Mouse (Mus musculus): ENCODE measurements around the gene Gm49361. TPM values are rescaled to one million over a fixed set of nuclear protein-coding genes. Genes with fewer than 3 reads are reported as not detected.
A peak's percentile ranks its signal among the peaks of the same experiment; 100 is the strongest.
"Not testable (repeated sequence)": the region's sequence is repeated elsewhere in the genome, so short reads cannot be mapped to it uniquely, and the experiment has no call there.

Gene Gm49361
- polyA plus RNA-seq, 1 experiment from 2014 or later = not detected

DNA sequence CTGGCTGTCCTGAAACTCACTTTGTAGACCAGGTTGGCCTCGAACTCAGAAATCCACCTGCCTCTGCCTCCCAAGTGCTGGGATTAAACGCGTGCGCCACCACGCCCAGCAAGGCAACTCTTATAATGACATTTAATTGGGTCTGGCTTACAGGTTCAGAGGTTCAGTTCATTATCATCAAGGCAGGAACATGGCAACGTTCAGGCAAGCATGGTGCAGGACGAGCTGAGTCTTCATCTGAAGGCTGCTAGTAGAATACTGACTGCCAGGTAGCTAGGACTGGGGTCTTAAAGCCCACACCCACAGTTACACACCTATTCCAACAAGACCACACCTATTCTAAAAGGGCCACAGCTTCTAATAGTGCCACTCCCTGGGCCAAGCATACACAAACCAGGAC, 57.8 kb downstream of the Gm49361 start:
- not testable (repeated sequence) for H3K9me3 ChIP-seq (replicated peaks; ENCODE audit: control insufficient read depth, low read length, poor library complexity, severe bottlenecking); ATAC-seq
- WGBS = 93% methylated on average over 7 of the region's 7 CpGs

GRCm38 (mm10) chr14:57687441-57687840, 58.5 kb downstream of the Gm49361 start:
- 90% methylated on average over 5 of the region's 5 CpGs for WGBS
- Histone ChIP-seq H3K4me1 (ENCODE audit: control insufficient read depth, insufficient read depth, low read length) (no peaks in the 10 kb centered on the region), H3K27ac (ENCODE audit: low read length) (no peak overlapping the region), H3K27me3 (ENCODE audit: control insufficient read depth, insufficient read depth, low read depth, low read length) (no peaks in the 10 kb centered on the region), H3K9ac (ENCODE audit: low read depth, low read length) (no peak overlapping the region), H3K9me3 (replicated peaks; ENCODE audit: control insufficient read depth, low read length, poor library complexity, severe bottlenecking) (no peaks in the 10 kb centered on the region), H3K4me2 (ENCODE audit: low read length) (no peak overlapping the region), H3K4me3 (ENCODE audit: low read depth, low read length) (no peak overlapping the region), H3K36me3 (ENCODE audit: control insufficient read depth, insufficient read depth, low read length) (no peaks in the 10 kb centered on the region)
- ATAC-seq = no peak

More for the DNA sequence above, 57.8 kb downstream of the Gm49361 start:
- not testable (repeated sequence) for H3K36me3 ChIP-seq (ENCODE audit: control insufficient read depth, insufficient read depth, low read length); H3K4me1 ChIP-seq (ENCODE audit: control insufficient read depth, insufficient read depth, low read length); H3K4me2 ChIP-seq (ENCODE audit: low read length); H3K9ac ChIP-seq (ENCODE audit: low read depth, low read length); H3K4me3 ChIP-seq (ENCODE audit: low read depth, low read length); H3K27ac ChIP-seq (ENCODE audit: low read length); H3K27me3 ChIP-seq (ENCODE audit: control insufficient read depth, insufficient read depth, low read depth, low read length)

- WGBS = 86% methylated on average over 6 of the region's 6 CpGs
- H3K4me1 ChIP-seq (ENCODE audit: control insufficient read depth, insufficient read depth, low read length) = no peaks in the 10 kb centered on the region
- no peaks in the 10 kb centered on the region for H3K9me3 ChIP-seq (replicated peaks; ENCODE audit: control insufficient read depth, low read length, poor library complexity, severe bottlenecking)
- no peaks in the 10 kb centered on the region for H3K36me3 ChIP-seq (ENCODE audit: control insufficient read depth, insufficient read depth, low read length)
- H3K4me3 ChIP-seq (ENCODE audit: low read depth, low read length) = no peak overlapping the region
- H3K27me3 ChIP-seq (ENCODE audit: control insufficient read depth, insufficient read depth, low read depth, low read length) = no peaks in the 10 kb centered on the region
- ATAC-seq = no peak
- no peak overlapping the region for H3K27ac ChIP-seq (ENCODE audit: low read length)
- no peak overlapping the region for H3K9ac ChIP-seq (ENCODE audit: low read depth, low read length)
- H3K4me2 ChIP-seq (ENCODE audit: low read length) = no peak overlapping the region
Measured at GRCm38 (mm10) chr14:57686647-57687046, 59.3 kb downstream of the Gm49361 start.

DNA sequence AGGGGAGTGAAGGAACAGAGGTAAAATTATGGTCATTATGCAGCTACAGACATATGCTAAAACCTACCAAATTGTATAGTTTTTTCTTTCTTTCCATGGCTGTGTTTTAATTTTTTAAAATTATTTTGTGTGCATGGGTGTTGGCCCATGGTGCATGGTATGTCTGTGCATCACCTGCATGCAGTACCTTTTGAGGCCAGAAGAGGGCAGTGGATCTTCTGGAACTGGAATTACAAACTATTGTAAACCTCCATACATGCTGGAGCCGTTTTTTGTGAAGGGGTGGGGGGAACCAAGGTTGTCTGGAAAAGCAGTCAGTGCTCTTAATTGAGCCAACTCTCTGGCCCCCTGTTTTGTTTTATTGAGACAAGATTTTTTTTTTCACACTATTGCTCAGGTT, 61.3 kb downstream of the Gm49361 start:
- no peak overlapping the region for H3K4me2 ChIP-seq (ENCODE audit: low read length)
- no peak for ATAC-seq
- no peaks in the 10 kb centered on the region for H3K36me3 ChIP-seq (ENCODE audit: control insufficient read depth, insufficient read depth, low read length)
- H3K9ac ChIP-seq (ENCODE audit: low read depth, low read length) = no peak overlapping the region
- H3K4me1 ChIP-seq (ENCODE audit: control insufficient read depth, insufficient read depth, low read length) = no peaks in the 10 kb centered on the region
- H3K9me3 ChIP-seq (replicated peaks; ENCODE audit: control insufficient read depth, low read length, poor library complexity, severe bottlenecking) = no peaks in the 10 kb centered on the region
- no peaks in the 10 kb centered on the region for H3K27me3 ChIP-seq (ENCODE audit: control insufficient read depth, insufficient read depth, low read depth, low read length)
- H3K4me3 ChIP-seq (ENCODE audit: low read depth, low read length) = no peak overlapping the region
- 5% methylated on average over 1 of the region's 1 CpGs for WGBS
- H3K27ac ChIP-seq (ENCODE audit: low read length) = no peak overlapping the region

DNA sequence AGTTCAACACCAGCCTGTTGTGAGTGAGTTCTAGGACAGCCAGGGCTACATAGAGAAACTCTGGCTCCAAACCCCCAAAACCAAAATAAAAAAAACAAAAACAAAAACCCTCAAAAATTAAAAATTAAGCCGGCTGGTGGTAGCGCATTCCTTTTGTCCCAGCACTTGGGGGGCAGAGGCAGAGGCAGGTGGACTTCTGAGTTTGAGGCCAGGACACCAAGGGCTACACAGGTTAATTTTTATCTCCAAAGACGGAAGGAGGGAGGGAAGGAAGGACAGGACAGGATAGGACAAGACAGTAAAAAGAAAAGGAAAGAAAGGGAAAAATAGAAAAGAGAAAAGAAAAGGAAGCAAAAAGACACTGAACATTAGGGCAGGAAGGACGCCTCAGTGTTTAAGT, 63.2 kb downstream of the Gm49361 start:
- no peak for ATAC-seq
- Histone ChIP-seq H3K9me3 (replicated peaks; ENCODE audit: control insufficient read depth, low read length, poor library complexity, severe bottlenecking) (no peaks in the 10 kb centered on the region), H3K27me3 (ENCODE audit: control insufficient read depth, insufficient read depth, low read depth, low read length) (no peaks in the 10 kb centered on the region), H3K4me2 (ENCODE audit: low read length) (no peak overlapping the region), H3K9ac (ENCODE audit: low read depth, low read length) (no peak overlapping the region), H3K4me1 (ENCODE audit: control insufficient read depth, insufficient read depth, low read length) (no peaks in the 10 kb centered on the region), H3K36me3 (ENCODE audit: control insufficient read depth, insufficient read depth, low read length) (no peaks in the 10 kb centered on the region), H3K27ac (ENCODE audit: low read length) (no peak overlapping the region), H3K4me3 (ENCODE audit: low read depth, low read length) (no peak overlapping the region)
- WGBS = 80% methylated on average over 4 of the region's 4 CpGs

DNA sequence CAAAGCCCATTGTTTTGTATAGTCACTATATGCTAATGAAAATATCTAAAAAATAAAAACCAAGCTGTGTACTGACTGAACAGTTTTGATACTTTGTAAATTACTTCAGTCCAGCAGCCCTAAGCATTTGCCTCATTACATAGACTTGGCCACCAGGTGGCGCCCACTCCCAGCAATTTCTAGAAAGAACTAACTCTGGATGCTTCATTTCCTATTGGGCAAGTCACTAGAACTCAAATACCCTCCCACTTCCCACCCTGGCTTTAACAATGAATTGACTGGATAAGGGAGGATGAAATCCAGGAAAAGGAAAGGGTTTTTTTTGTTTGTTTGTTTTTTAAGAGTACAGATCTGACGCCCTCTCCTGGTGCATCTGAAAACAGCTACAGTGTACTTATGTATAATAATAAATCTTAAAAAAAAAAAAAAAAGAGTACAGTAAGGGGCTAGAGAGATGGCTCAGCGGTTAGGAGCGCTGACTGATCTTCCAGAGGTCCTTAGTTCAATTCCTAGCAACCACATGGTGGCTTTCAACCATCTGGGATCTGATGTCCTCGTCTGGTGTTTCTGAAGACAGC, 65.9 kb downstream of the Gm49361 start:
- no peaks in the 10 kb centered on the region for H3K27me3 ChIP-seq (ENCODE audit: control insufficient read depth, insufficient read depth, low read depth, low read length)
- no peak overlapping the region for H3K9ac ChIP-seq (ENCODE audit: low read depth, low read length)
- H3K36me3 ChIP-seq (ENCODE audit: control insufficient read depth, insufficient read depth, low read length) = no peaks in the 10 kb centered on the region
- no peaks in the 10 kb centered on the region for H3K9me3 ChIP-seq (replicated peaks; ENCODE audit: control insufficient read depth, low read length, poor library complexity, severe bottlenecking)
- no peak overlapping the region for H3K27ac ChIP-seq (ENCODE audit: low read length)
- no peak overlapping the region for H3K4me2 ChIP-seq (ENCODE audit: low read length)
- no peaks in the 10 kb centered on the region for H3K4me1 ChIP-seq (ENCODE audit: control insufficient read depth, insufficient read depth, low read length)
- ATAC-seq = peak; percentile 91
- WGBS = 27% methylated on average over 5 of the region's 5 CpGs
- no peak overlapping the region for H3K4me3 ChIP-seq (ENCODE audit: low read depth, low read length)

- no peak overlapping the region for H3K4me3 ChIP-seq (ENCODE audit: low read depth, low read length)
- no peaks in the 10 kb centered on the region for H3K4me1 ChIP-seq (ENCODE audit: control insufficient read depth, insufficient read depth, low read length)
- H3K4me2 ChIP-seq (ENCODE audit: low read length) = no peak overlapping the region
- H3K36me3 ChIP-seq (ENCODE audit: control insufficient read depth, insufficient read depth, low read length) = no peaks in the 10 kb centered on the region
- ATAC-seq = peak; percentile 40; the same call in 1 of the 2 replicates
- no peaks in the 10 kb centered on the region for H3K27me3 ChIP-seq (ENCODE audit: control insufficient read depth, insufficient read depth, low read depth, low read length)
- WGBS = 35% methylated on average over 1 of the region's 1 CpGs
- H3K9me3 ChIP-seq (replicated peaks; ENCODE audit: control insufficient read depth, low read length, poor library complexity, severe bottlenecking) = no peaks in the 10 kb centered on the region
- no peak overlapping the region for H3K9ac ChIP-seq (ENCODE audit: low read depth, low read length)
- H3K27ac ChIP-seq (ENCODE audit: low read length) = no peak overlapping the region
Measured at GRCm38 (mm10) chr14:57679523-57679922, 66.4 kb downstream of the Gm49361 start.

- no peaks in the 10 kb centered on the region for H3K27me3 ChIP-seq (ENCODE audit: control insufficient read depth, insufficient read depth, low read depth, low read length)
- 46% methylated on average over 2 of the region's 2 CpGs for WGBS
- no peak overlapping the region for H3K9ac ChIP-seq (ENCODE audit: low read depth, low read length)
- ATAC-seq = no peak
- H3K9me3 ChIP-seq (replicated peaks; ENCODE audit: control insufficient read depth, low read length, poor library complexity, severe bottlenecking) = 0 out of 2 replicates have a peak, but pooled peaks cover 2% of the 10 kb centered on the region
- H3K36me3 ChIP-seq (ENCODE audit: control insufficient read depth, insufficient read depth, low read length) = no peaks in the 10 kb centered on the region
- H3K27ac ChIP-seq (ENCODE audit: low read length) = no peak overlapping the region
- H3K4me1 ChIP-seq (ENCODE audit: control insufficient read depth, insufficient read depth, low read length) = no peaks in the 10 kb centered on the region
- no peak overlapping the region for H3K4me2 ChIP-seq (ENCODE audit: low read length)
- no peak overlapping the region for H3K4me3 ChIP-seq (ENCODE audit: low read depth, low read length)
Measured at GRCm38 (mm10) chr14:57675481-57675880, 70.4 kb downstream of the Gm49361 start.

- H3K9me3 ChIP-seq (replicated peaks; ENCODE audit: control insufficient read depth, low read length, poor library complexity, severe bottlenecking) = no peaks in the 10 kb centered on the region
- H3K9ac ChIP-seq (ENCODE audit: low read depth, low read length) = peak overlapping the region; percentile 93
- peaks cover 22% of the 10 kb centered on the region for H3K4me1 ChIP-seq (ENCODE audit: control insufficient read depth, insufficient read depth, low read length)
- peak overlapping the region; percentile 97 for H3K27ac ChIP-seq (ENCODE audit: low read length)
- no peak for ATAC-seq
- WGBS = 14% methylated on average over 10 of the region's 10 CpGs
- H3K4me2 ChIP-seq (ENCODE audit: low read length) = peak overlapping the region; percentile 71
- no peaks in the 10 kb centered on the region for H3K36me3 ChIP-seq (ENCODE audit: control insufficient read depth, insufficient read depth, low read length)
- no peaks in the 10 kb centered on the region for H3K27me3 ChIP-seq (ENCODE audit: control insufficient read depth, insufficient read depth, low read depth, low read length)
- peak overlapping the region; percentile 87 for H3K4me3 ChIP-seq (ENCODE audit: low read depth, low read length)
Measured at GRCm38 (mm10) chr14:57665628-57665950, 80.3 kb downstream of the Gm49361 start.

All from midbrain, embryonic 16.5 days (tissue).